Mouse (Mus musculus): ENCODE measurements around the gene Actr8. TPM values are rescaled to one million over a fixed set of nuclear protein-coding genes. Genes with fewer than 3 reads are reported as not detected.

Gene Actr8
- polyA plus RNA-seq, 1 experiment from 2014 or later = 56.0 TPM

DNA sequence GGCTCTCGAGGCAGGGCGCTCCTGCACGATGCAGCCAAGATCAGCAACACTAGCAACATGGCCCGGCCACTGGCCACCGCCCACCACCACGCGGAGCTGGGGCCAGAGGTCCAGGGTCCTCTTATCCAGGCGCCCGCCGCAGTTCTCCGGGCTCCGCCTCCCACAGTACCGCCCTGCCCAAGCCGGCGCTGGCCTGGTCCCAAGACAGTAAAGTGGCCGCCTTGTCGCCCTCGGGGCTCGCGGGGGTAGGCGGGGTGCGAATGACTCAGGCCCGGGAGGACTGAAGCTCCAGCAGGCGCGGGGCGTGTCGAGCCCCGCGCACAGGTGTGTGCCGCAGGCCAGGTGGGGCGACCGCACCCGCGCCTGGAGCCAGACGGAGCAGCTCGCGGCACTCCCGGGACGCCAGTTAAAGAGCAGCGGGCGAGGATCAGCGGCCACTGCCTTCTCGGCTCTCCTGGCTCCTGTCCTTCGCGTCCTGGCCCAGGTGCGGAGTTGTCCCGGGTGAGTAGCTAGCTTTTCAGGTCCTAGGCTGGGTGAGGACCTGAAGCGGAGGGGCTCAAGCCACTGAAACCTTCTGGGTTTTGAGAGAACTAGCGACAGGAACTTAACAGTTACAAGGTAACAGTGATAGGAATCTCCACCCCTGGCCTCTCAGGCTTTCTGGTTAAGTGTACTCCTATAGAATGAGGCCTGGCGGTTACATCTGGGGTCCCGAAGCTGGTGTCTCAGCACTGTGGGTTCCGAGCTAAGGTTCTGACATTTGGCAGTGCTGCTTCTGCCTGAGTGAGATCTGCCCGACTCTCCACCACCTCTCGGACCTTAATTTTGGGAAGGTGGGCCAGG is 30.8 kb downstream of the Actr8 start, which contains the start of the genes Il17rb and Chdh:
Gene Il17rb (minus strand): TSS at position 164 of the 843 bp plus-strand sequence.
Gene Chdh (plus strand): TSS at position 291 of the 843 bp plus-strand sequence.
- Histone ChIP-seq H3K36me3 (ENCODE audit: control insufficient read depth, insufficient read depth, low read length) (no peaks in the 10 kb centered on the region), H3K9me3 (replicated peaks; ENCODE audit: control insufficient read depth, low read length) (no peaks in the 10 kb centered on the region), H3K27ac (ENCODE audit: low read length) (peak within 1 kb of the TSS; percentile 30; the same call in 1 of the 2 replicates), H3K27me3 (ENCODE audit: control insufficient read depth, insufficient read depth, low read length) (no peaks in the 10 kb centered on the region), H3K4me2 (ENCODE audit: low read depth, low read length) (peak within 1 kb of the TSS; percentile 68), H3K9ac (ENCODE audit: low read length) (peak within 1 kb of the TSS; percentile 40), H3K4me1 (ENCODE audit: control insufficient read depth, insufficient read depth, low read length) (0 out of 2 replicates have a peak, but pooled peaks cover 16% of the 10 kb centered on the region), H3K4me3 (replicated peaks; ENCODE audit: low read length) (peak within 1 kb of the TSS; percentile 41)
- WGBS = 9% methylated on average over 54 of the region's 54 CpGs
- ATAC-seq (ENCODE audit: insufficient read depth, low FRiP score) = peak; percentile 85

DNA sequence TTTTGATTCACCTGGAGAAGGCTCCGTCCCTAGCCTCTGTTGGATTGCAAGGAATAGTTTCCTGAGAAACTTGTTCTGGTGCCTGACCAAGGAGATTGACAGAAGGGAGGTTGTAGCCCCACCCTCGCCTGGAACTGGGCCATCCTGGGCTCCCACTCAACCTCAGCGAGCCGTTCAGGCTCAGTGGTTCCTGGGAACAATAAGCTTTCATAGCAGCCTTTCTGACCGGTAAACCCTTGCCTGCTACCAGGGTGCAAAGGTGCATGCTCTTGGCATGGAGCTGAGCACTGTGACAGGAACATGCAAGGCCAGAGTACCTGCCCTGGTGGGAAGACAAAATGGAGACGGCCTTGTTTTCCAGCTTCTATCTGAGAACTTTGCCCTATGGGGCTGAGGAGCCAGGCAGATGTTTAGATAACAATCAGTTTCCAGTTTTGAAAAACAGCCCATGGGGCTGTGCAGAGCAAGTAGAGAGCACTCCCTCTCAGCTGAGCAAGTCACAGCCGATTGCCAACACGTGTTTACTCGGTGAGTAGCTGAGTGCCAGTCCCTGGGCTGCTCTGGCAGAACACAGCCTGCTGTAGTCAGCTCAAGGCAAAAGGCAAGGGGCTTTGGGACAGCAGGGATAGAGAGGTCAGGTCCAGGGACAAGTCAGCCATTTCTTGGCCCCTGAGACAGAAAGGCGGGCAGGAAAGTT is 31.9 kb downstream of the Actr8 start:
- Histone ChIP-seq H3K9ac (ENCODE audit: low read length) (no peak overlapping the region), H3K4me2 (ENCODE audit: low read depth, low read length) (no peak overlapping the region; the same call in 1 of the 2 replicates), H3K27ac (ENCODE audit: low read length) (peak overlapping the region; percentile 30; the same call in 1 of the 2 replicates), H3K27me3 (ENCODE audit: control insufficient read depth, insufficient read depth, low read length) (no peaks in the 10 kb centered on the region), H3K9me3 (replicated peaks; ENCODE audit: control insufficient read depth, low read length) (no peaks in the 10 kb centered on the region), H3K4me1 (ENCODE audit: control insufficient read depth, insufficient read depth, low read length) (0 out of 2 replicates have a peak, but pooled peaks cover 16% of the 10 kb centered on the region), H3K36me3 (ENCODE audit: control insufficient read depth, insufficient read depth, low read length) (no peaks in the 10 kb centered on the region), H3K4me3 (replicated peaks; ENCODE audit: low read length) (no peak overlapping the region)
- ATAC-seq (ENCODE audit: insufficient read depth, low FRiP score) = peak; percentile 38
- WGBS = 56% methylated on average over 10 of the region's 10 CpGs

DNA sequence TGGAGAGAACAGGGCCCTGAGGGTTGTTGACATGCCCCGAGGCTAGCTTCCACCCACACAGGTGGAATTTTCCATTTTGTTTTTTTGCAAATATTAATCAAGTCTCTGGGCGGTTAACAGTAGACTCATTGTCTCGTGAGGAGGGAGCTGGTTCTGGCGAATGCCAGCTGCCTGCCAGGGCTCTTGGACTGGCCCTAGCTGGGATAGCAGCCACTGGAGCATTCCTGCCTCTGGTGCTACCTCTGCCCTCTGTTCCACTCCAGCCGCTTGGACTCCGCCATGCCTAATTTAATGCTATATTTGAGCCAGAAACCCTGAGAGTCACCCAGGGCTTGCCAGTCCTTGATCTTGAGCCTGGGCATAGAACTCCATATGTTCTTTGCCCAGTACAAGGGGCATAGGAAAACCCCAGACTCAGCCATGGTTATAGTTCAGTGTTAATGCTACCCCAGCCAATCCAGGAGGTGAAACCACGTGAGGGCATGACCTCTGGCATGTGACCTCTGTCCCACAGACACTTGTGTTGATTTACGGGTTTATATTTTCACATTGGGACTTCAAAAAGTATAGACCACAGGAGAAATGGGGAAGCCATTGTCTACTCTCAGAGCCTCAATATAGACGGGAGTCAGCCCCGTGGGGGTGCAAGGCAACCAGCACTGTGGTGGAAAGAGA is 33.9 kb downstream of the Actr8 start:
- WGBS = 68% methylated on average over 10 of the region's 10 CpGs
- no peak overlapping the region for H3K27ac ChIP-seq (ENCODE audit: low read length)
- H3K9ac ChIP-seq (ENCODE audit: low read length) = no peak overlapping the region

DNA sequence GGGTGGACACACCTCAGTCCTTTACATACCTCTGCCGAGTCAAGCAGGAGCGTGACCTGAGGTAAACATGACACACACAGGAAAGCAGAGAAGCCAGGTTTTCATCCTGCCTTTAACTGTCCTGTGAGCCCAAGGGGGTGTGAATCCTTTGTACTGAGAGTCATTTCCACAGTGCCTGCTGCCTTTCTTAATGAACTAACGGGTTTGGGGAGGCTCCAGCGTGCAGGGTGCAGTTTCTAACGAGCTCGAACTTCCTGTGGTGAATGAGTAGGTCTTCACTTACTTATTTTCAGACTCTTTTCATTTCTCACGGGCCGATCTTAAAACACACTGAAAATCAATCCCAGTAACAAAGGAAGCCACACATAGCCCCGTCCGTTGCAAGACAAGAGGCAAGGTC is 36.4 kb downstream of the Actr8 start:
- no peak overlapping the region for H3K4me3 ChIP-seq (replicated peaks; ENCODE audit: low read length)
- no peak overlapping the region for H3K4me2 ChIP-seq (ENCODE audit: low read depth, low read length)
- no peaks in the 10 kb centered on the region for H3K27me3 ChIP-seq (ENCODE audit: control insufficient read depth, insufficient read depth, low read length)
- 62% methylated on average over 10 of the region's 10 CpGs for WGBS
- ATAC-seq (ENCODE audit: insufficient read depth, low FRiP score) = no peak
- H3K4me1 ChIP-seq (ENCODE audit: control insufficient read depth, insufficient read depth, low read length) = 0 out of 2 replicates have a peak, but pooled peaks cover 7% of the 10 kb centered on the region
- no peaks in the 10 kb centered on the region for H3K9me3 ChIP-seq (replicated peaks; ENCODE audit: control insufficient read depth, low read length)
- H3K9ac ChIP-seq (ENCODE audit: low read length) = no peak overlapping the region
- H3K36me3 ChIP-seq (ENCODE audit: control insufficient read depth, insufficient read depth, low read length) = no peaks in the 10 kb centered on the region
- no peak overlapping the region for H3K27ac ChIP-seq (ENCODE audit: low read length)

More for the DNA sequence above, 33.9 kb downstream of the Actr8 start:
- 0 out of 2 replicates have a peak, but pooled peaks cover 16% of the 10 kb centered on the region for H3K4me1 ChIP-seq (ENCODE audit: control insufficient read depth, insufficient read depth, low read length)
- H3K9me3 ChIP-seq (replicated peaks; ENCODE audit: control insufficient read depth, low read length) = no peaks in the 10 kb centered on the region
- no peak overlapping the region for H3K4me3 ChIP-seq (replicated peaks; ENCODE audit: low read length)
- H3K27me3 ChIP-seq (ENCODE audit: control insufficient read depth, insufficient read depth, low read length) = no peaks in the 10 kb centered on the region
- H3K36me3 ChIP-seq (ENCODE audit: control insufficient read depth, insufficient read depth, low read length) = no peaks in the 10 kb centered on the region
- ATAC-seq (ENCODE audit: insufficient read depth, low FRiP score) = no peak
- H3K4me2 ChIP-seq (ENCODE audit: low read depth, low read length) = no peak overlapping the region

DNA sequence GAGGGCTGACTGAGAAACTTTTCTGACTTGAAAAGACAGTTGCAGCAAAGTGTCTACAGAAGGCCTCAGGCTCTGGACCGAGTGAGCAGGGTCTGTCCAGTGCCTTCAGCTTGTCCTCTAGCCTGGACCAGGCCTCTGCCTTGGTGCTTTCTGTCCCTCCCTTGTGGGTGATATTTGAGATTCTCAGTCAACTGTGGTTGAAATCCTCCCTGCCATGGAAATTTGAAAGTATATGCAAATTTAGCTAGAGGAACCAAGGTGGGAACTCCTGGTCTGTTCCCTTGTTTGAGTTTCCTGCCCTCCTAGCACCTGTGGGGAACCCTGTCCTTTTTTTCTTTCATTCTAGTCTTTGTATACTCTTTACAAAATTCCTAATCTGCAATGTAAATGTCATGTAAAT is 36.9 kb downstream of the Actr8 start:
- 58% methylated on average over 1 of the region's 1 CpGs for WGBS
- ATAC-seq (ENCODE audit: insufficient read depth, low FRiP score) = no peak
- Histone ChIP-seq H3K4me2 (ENCODE audit: low read depth, low read length) (no peak overlapping the region), H3K4me3 (replicated peaks; ENCODE audit: low read length) (no peak overlapping the region), H3K9ac (ENCODE audit: low read length) (no peak overlapping the region), H3K27ac (ENCODE audit: low read length) (no peak overlapping the region), H3K9me3 (replicated peaks; ENCODE audit: control insufficient read depth, low read length) (no peaks in the 10 kb centered on the region), H3K27me3 (ENCODE audit: control insufficient read depth, insufficient read depth, low read length) (no peaks in the 10 kb centered on the region), H3K4me1 (ENCODE audit: control insufficient read depth, insufficient read depth, low read length) (0 out of 2 replicates have a peak, but pooled peaks cover 4% of the 10 kb centered on the region), H3K36me3 (ENCODE audit: control insufficient read depth, insufficient read depth, low read length) (no peaks in the 10 kb centered on the region)

DNA sequence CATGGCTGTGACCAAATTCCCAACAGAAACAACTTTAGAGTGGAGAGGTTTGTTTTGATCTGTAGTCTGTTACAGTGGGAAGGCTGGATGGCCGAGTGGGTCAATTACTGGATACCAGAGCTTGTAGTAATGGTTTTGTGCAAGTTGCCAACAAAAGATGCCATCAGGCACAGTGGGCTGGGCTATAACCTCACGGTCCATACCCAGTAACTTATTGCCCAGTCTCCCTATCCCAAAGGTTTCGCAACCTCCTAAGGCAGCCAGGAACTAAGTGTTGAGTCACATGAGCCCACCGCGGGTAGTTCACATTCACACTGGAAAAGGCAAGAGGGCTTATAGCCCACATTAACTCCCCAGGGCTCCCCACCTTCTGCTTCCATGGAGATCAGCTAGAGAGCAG is 38.5 kb downstream of the Actr8 start:
- WGBS = 84% methylated on average over 5 of the region's 5 CpGs
- ATAC-seq (ENCODE audit: insufficient read depth, low FRiP score) = no peak
- H3K4me2 ChIP-seq (ENCODE audit: low read depth, low read length) = no peak overlapping the region
- no peak overlapping the region for H3K9ac ChIP-seq (ENCODE audit: low read length)
- H3K4me1 ChIP-seq (ENCODE audit: control insufficient read depth, insufficient read depth, low read length) = no peaks in the 10 kb centered on the region
- no peaks in the 10 kb centered on the region for H3K27me3 ChIP-seq (ENCODE audit: control insufficient read depth, insufficient read depth, low read length)
- no peak overlapping the region for H3K4me3 ChIP-seq (replicated peaks; ENCODE audit: low read length)
- no peaks in the 10 kb centered on the region for H3K36me3 ChIP-seq (ENCODE audit: control insufficient read depth, insufficient read depth, low read length)
- H3K9me3 ChIP-seq (replicated peaks; ENCODE audit: control insufficient read depth, low read length) = no peaks in the 10 kb centered on the region
- H3K27ac ChIP-seq (ENCODE audit: low read length) = no peak overlapping the region

DNA sequence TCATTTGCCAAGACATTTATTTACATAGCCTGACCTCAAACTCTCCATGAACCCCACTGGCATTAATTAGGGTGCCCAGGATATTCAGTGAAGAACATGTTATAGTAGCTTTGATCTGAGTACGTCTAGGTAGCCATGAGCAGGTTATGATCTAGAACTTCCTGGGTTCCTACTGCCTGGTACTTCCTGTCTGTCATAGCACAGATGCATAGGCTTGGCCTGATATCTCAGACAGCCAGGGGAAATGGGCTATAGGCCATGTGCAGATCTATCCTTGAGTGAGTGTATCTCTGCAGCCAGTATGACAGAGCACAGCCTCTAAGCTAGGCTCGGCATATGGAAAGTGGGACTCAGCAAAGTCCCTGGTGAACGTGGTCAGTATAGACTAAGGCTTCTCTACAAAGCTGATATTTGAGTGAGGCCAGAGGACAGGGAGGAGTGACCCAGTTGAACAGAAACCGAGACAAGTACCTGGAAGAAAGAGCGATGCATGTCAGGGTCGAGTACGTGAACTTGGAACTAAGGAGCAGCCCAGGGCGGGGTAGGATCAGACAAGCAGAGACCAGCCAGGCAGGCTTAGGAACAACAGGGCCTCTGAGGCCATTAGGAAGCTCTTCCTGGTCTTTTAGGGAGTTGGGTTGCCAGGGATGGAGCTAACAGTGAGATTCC is 39.8 kb downstream of the Actr8 start:
- Histone ChIP-seq H3K9ac (ENCODE audit: low read length) (no peak overlapping the region), H3K36me3 (ENCODE audit: control insufficient read depth, insufficient read depth, low read length) (no peaks in the 10 kb centered on the region), H3K27me3 (ENCODE audit: control insufficient read depth, insufficient read depth, low read length) (no peaks in the 10 kb centered on the region), H3K4me2 (ENCODE audit: low read depth, low read length) (no peak overlapping the region), H3K4me3 (replicated peaks; ENCODE audit: low read length) (no peak overlapping the region), H3K27ac (ENCODE audit: low read length) (no peak overlapping the region), H3K9me3 (replicated peaks; ENCODE audit: control insufficient read depth, low read length) (no peaks in the 10 kb centered on the region), H3K4me1 (ENCODE audit: control insufficient read depth, insufficient read depth, low read length) (no peaks in the 10 kb centered on the region)
- WGBS = 75% methylated on average over 8 of the region's 8 CpGs
- no peak for ATAC-seq (ENCODE audit: insufficient read depth, low FRiP score)

DNA sequence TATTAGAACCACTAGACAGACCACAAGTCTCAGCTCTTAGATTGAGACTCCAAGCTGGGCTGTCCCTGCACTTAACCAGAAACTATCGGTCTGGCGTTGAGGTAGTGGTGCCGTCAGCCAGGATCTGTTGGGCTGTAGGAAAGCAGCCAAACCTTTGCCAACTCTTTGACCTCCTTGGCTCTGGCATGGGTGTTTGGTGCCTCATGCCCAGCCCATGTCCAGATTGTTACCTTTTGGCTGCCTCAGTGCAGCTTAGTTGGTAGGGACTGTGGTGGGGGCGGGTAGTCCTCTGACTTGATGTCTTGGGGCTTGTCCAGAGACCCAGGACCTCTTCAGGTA is 40.3 kb downstream of the Actr8 start:
- 94% methylated on average over 4 of the region's 4 CpGs for WGBS
- no peak for ATAC-seq (ENCODE audit: insufficient read depth, low FRiP score)
- H3K9ac ChIP-seq (ENCODE audit: low read length) = no peak overlapping the region
- no peaks in the 10 kb centered on the region for H3K27me3 ChIP-seq (ENCODE audit: control insufficient read depth, insufficient read depth, low read length)
- no peaks in the 10 kb centered on the region for H3K4me1 ChIP-seq (ENCODE audit: control insufficient read depth, insufficient read depth, low read length)
- H3K36me3 ChIP-seq (ENCODE audit: control insufficient read depth, insufficient read depth, low read length) = no peaks in the 10 kb centered on the region
- no peak overlapping the region for H3K4me3 ChIP-seq (replicated peaks; ENCODE audit: low read length)
- no peaks in the 10 kb centered on the region for H3K9me3 ChIP-seq (replicated peaks; ENCODE audit: control insufficient read depth, low read length)
- no peak overlapping the region for H3K4me2 ChIP-seq (ENCODE audit: low read depth, low read length)
- no peak overlapping the region for H3K27ac ChIP-seq (ENCODE audit: low read length)

Data from stomach, embryonic 16.5 days (tissue).